Mouse (Mus musculus): ENCODE data around the gene Ier2.

Gene Ier2

GRCm38 (mm10) chr8:84661458-84661871 lies 1.2 kb downstream of the Ier2 start:
- peak; percentile 96 for DNase-seq

- DNase-seq = peak; percentile 79
These were observed 1.7 kb downstream of the Ier2 start for GRCm38 (mm10) chr8:84660819-84661457.

GRCm38 (mm10) chr8:84659936-84660818 lies 2.5 kb downstream of the Ier2 start:
- peak; percentile 74 for DNase-seq

DNA sequence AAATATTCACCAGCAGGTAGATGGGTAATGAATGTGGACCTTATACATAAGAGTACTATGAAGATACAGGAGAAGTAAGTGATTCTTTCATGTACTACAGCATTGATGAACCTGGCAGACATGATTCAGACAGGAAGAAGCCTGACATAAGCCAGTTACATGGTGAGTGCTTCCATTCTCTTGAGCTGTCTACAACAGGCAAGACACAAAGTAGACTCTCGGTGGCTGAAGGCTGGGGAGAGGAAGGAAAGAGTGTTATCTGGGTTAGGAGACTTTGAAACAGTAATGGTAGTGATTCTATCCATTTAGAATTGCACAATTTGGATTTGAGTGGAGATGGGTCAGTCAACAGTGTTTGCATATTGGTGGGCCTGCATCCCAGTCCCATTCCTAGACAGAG lies 3.7 kb downstream of the Ier2 start:
- DNase-seq = no peak

GRCm38 (mm10) chr8:84657680-84658079 lies 5.0 kb downstream of the Ier2 start:
- DNase-seq = no peak

- DNase-seq = no peak
These were observed 5.4 kb downstream of the Ier2 start for GRCm38 (mm10) chr8:84657203-84657602.

GRCm38 (mm10) chr8:84656641-84657126 lies 6.0 kb downstream of the Ier2 start:
- peak; percentile 86 for DNase-seq

- DNase-seq = no peak
These were observed 6.5 kb downstream of the Ier2 start for GRCm38 (mm10) chr8:84656191-84656525.

DNA sequence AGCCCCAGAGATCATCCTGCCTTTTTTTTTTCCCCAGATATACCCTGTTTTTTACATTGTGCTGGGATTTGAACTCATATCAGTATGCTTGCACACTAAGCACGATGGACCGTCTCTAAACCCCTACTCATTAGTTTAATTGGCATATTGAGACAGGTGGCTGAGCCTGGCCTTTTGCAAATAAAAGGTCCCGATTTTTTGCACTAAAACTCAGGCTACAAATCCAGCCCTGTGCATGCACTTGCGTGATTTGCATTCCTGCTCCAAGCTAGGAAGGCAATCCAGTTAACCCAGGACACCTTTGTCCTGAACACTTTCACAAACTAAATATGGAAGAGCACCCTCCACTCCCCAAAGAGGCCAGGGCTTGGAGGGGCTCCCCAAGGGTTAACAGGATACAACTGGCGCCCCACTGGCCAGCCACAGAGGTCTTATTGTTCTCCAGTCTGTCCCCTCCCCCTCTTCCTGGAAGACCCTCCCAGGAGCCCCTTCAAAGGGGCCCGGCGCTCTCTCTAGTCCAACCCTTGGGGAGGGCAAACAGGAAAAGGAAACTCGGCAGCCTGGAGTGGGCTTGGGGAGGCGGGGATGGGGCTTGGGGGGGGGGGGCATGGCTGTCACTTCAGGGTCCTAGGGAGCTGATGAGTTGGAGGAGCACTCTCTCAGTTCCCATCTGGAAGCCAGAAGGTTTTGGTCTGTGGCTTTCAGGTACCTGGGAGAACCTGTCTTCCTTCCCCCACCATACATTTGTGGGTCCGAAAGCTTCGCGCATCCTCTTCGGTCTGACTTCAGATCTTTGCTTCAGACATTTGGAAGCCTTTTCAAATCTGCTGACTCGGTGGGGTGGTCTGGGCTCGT lies 7.1 kb downstream of the Ier2 start:
- peak; percentile 58 for DNase-seq

GRCm38 (mm10) chr8:84654597-84654996 lies 8.1 kb downstream of the Ier2 start:
- no peak for DNase-seq

GRCm38 (mm10) chr8:84653092-84653631 lies 9.5 kb downstream of the Ier2 start:
- no peak for DNase-seq

DNA sequence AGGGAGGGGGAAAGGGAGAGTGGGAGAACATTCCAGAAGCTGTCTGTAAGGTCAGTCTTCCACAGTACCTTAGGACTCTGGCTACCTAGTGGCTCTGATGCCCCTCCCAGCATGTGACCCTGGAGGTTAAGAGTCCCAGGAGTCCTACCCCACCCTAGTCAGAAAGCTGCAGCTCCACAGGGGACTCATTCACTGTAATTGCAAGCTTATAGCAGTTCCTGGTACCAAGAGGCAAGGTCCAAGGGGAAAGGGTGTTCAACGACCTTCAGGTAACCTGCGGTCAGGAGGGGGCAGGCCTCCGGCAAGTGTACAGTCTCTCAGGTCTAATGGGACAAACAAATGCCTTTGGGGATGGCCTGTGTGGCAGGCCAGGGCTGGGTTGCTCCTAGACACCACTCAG lies 12.4 kb downstream of the Ier2 start:
- no peak for DNase-seq

GRCm38 (mm10) chr8:84647461-84647901 lies 15.2 kb downstream of the Ier2 start:
- DNase-seq = no peak

- no peak for DNase-seq
These were observed 15.9 kb downstream of the Ier2 start for GRCm38 (mm10) chr8:84646800-84647199.

- DNase-seq = no peak
These were observed 19.6 kb downstream of the Ier2 start for GRCm38 (mm10) chr8:84643019-84643418.

- no peak for DNase-seq
These were observed 20.9 kb downstream of the Ier2 start for GRCm38 (mm10) chr8:84641578-84642361.

GRCm38 (mm10) chr8:84640617-84641294 lies 21.9 kb downstream of the Ier2 start:
- DNase-seq = no peak

DNA sequence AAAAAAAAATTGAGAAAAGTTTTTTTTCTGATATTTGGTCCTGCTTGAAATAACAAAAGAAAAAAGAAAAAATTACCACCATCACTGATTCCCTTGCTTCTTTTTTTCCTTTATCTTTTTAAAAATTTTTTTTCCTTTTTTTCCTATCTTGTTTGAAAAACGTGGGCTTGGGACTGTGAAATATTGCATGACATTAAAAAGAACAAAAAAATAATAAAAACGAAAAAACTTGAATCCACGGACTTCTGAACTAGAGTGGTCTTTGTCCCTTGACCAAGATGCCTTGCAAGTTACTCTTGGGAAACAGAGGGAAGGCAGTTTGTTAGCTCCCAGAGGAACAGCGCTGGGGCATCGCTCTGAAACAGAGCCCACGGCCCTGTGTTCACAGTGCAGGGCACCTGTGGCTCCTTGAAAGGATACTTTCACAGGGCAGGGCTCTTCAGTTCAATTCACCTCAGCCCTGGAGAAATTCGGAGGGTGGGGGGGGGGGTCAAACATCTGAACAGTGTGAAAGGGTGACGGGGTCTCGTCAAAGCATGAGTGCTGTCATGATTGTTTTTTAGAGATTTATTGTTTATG lies 22.6 kb downstream of the Ier2 start:
- no peak for DNase-seq

DNA sequence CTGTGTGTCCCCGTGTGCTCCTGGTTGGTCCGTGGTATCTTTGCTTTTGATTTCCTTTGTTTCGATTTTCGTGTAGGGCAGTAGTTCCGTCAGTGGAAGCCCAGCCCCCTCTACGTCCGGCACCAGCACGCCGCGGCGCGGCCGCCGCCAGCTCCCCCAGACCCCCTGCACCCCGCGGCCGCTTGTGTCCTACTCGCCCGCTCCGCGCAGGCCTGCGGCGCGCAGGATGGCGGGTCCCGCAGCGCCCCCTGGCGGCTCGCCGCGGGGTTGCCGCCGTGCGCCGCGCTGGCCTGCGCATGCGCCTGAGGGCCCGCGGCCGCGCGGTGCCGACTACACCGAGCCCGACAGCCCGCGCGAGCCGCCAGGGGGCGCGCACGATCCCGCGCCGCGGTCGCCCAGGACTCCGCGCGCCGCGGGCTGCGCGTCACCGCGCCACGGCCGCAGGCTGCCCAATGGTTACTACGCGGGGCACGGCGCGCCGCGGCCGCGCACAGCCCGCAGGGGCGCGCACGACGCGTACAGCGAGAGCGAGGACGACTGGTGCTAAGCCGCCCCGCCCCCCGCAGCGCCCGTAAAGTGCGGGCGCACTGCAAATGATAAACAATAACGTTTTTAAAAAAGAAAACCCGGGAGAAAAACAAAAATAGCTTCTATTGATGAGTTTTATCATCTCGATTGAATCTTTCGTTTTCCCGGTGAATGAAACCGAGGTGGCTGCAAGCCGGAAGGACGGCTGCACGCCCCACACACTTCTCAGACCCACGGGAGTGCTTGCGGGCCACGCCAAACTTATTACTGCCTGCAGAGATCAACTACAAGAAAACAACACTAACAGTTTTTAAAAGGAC lies 23.3 kb downstream of the Ier2 start:
- peak; percentile 92 for DNase-seq

DNA sequence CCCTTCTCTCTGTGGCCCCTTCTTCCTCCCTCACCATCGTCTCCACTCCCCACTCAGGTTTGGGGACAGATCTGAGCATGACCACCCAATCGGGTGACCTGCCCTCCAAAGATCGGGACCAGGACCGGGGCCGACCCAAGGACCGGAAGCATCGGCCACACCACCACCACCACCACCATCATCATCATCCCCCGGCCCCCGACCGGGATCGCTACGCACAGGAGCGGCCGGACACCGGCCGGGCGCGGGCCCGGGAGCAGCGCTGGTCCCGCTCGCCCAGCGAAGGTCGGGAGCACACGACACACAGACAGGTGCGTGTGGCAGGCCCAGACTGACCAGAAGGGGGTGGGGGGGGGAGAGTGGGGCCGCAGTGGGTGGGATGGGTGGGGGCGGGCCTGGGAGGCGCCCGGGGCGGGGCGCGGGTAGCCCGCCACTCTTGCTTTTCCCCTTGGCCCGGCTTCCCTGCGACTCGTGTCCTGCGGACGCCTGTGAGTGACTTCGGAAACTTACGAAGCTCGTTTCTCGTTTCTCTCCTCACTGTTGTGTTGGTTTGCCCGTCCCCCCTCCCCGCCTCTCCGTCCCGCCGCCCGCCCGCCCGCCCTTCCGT lies 24.0 kb downstream of the Ier2 start:
- DNase-seq = no peak

Measured in lung, postnatal 14 days (tissue).